ENCODE assay signal across 8 mouse cellular contexts in the genomic region with DNA sequence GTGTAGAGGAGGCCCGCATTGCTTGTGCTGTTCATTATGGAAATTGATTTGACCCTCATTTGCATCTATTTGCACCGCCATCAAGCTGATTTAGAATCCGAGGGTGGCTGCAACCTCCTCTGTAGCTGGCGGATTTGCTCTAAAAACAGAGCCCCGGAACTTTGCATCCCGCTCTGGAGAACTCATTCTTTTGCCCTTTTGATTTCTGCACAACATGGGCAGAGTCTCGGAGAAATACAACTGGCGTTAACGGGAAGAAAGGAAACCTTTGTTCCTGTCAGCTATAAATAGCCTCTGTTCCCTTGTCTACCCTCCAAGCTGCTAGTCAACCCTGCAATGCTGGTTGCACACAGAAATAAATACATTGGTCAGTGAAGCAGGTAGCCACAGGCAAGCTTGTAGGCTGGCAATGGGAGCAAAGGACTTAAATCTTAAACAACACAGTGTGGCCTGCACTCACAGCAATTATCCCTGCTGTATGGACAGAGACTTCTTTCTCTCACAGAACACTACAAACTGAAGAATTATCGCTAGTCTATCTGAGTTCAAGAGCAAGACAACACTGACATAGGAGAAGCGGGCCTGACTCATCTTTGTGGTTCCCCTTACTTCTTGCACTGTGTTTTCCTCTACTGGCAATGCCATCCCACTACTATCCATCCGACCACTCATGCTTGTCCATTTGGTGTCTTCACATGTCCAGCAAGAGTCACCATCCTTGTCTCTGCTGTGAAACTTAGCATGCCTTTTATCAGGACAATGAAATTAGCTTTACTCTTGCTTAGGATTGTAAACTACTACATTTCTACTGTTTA.
DNase-seq lines count a peak whose midpoint lies in the region; ATAC-seq lines count a peak whose summit lies in the region.

No protein-coding gene starts in this region.

- H3K9ac ChIP-seq in limb, embryonic 11.5 days (ENCODE audit: low read length), result no peak overlapping the region

- no peak overlapping the region for H3K27ac ChIP-seq in limb, embryonic 11.5 days (replicated peaks; ENCODE audit: low read depth, low read length)
- H3K27ac ChIP-seq in limb, embryonic 10.5 days, result no peak overlapping the region; the same call in 1 of the 2 replicates
- H3K27ac ChIP-seq in hindbrain, embryonic 10.5 days, result peak overlapping the region; percentile 66

- no peak for ATAC-seq in limb, embryonic 11.5 days (ENCODE audit: insufficient number of reproducible peaks, low FRiP score, low TSS enrichment, low read depth)

- DNase-seq in limb, embryonic 11.5 days (ENCODE audit: low spot score), result peak; percentile 24
- no peak for DNase-seq in limb, embryonic 10.5 days (ENCODE audit: low spot score)
- peak; percentile 15 for DNase-seq in hindbrain, embryonic 10.5 days (ENCODE audit: low spot score)
- peak; percentile 47 for DNase-seq in mesoderm, embryonic 11.5 days (ENCODE audit: low read depth, low spot score)
- no peak for DNase-seq in thymus, postnatal 4 days
- no peak for DNase-seq in urinary bladder, postnatal 4 days (ENCODE audit: low spot score in 2 of 2)
- DNase-seq in adrenal gland, adult 18-20 months (ENCODE audit: low spot score in 2 of 2), result no peak
- DNase-seq in thymus, postnatal 36 days, result no peak

- WGBS in limb, embryonic 11.5 days, result 62% methylated on average over 12 of the region's 12 CpGs
- 63% methylated on average over 12 of the region's 12 CpGs for WGBS in limb, embryonic 10.5 days
- 35% methylated on average over 12 of the region's 12 CpGs for WGBS in hindbrain, embryonic 10.5 days

- no peak overlapping the region for H3K4me2 ChIP-seq in limb, embryonic 11.5 days (ENCODE audit: low read depth, severe bottlenecking)

- no peak overlapping the region for H3K4me3 ChIP-seq in limb, embryonic 11.5 days (ENCODE audit: low read depth, low read length)
- H3K4me3 ChIP-seq in limb, embryonic 10.5 days, result no peak overlapping the region
- no peak overlapping the region for H3K4me3 ChIP-seq in hindbrain, embryonic 10.5 days

- no peaks in the 10 kb centered on the region for H3K9me3 ChIP-seq in limb, embryonic 11.5 days (ENCODE audit: control insufficient read depth, low read length)
- H3K9me3 ChIP-seq in limb, embryonic 10.5 days (replicated peaks), result no peaks in the 10 kb centered on the region
- H3K9me3 ChIP-seq in hindbrain, embryonic 10.5 days, result no peaks in the 10 kb centered on the region

- H3K36me3 ChIP-seq in limb, embryonic 11.5 days (ENCODE audit: control insufficient read depth, insufficient read depth, low read length), result no peaks in the 10 kb centered on the region
- no peaks in the 10 kb centered on the region for H3K36me3 ChIP-seq in limb, embryonic 10.5 days
- no peaks in the 10 kb centered on the region for H3K36me3 ChIP-seq in hindbrain, embryonic 10.5 days

- no peaks in the 10 kb centered on the region for H3K27me3 ChIP-seq in limb, embryonic 11.5 days (ENCODE audit: control insufficient read depth, insufficient read depth, low read length)
- H3K27me3 ChIP-seq in limb, embryonic 10.5 days (ENCODE audit: low read depth, poor library complexity, severe bottlenecking), result no peaks in the 10 kb centered on the region
- H3K27me3 ChIP-seq in hindbrain, embryonic 10.5 days (ENCODE audit: insufficient read depth, poor library complexity, severe bottlenecking), result no peaks in the 10 kb centered on the region

- H3K4me1 ChIP-seq in limb, embryonic 11.5 days (ENCODE audit: control insufficient read depth, insufficient read depth, low read length), result no peaks in the 10 kb centered on the region
- H3K4me1 ChIP-seq in limb, embryonic 10.5 days, result peaks cover 5% of the 10 kb centered on the region; the same call in 1 of the 2 replicates
- peaks cover 9% of the 10 kb centered on the region for H3K4me1 ChIP-seq in hindbrain, embryonic 10.5 days (replicated peaks)

Comparison
In these comparisons a context has a peak if more than half of its experiments do, and no peak if none do; other contexts are left out.
1. DNase-seq: peak in limb, embryonic 11.5 days (single experiment), hindbrain, embryonic 10.5 days (single experiment) and mesoderm, embryonic 11.5 days (single experiment); none in limb, embryonic 10.5 days (single experiment), thymus, postnatal 4 days (single experiment), urinary bladder, postnatal 4 days (0 of 2), adrenal gland, adult 18-20 months (0 of 2) and thymus, postnatal 36 days (0 of 2).